14 mouse cellular contexts compared by ENCODE assay signal in genomic region chr3:42884481-42884880, GRCm38 (mm10).
"Had no signal": no experiment of that assay in that cellular context is flagged by ENCODE, and none has a peak within 500 bp of the region (broad histone marks: within the 10 kb centered on the region; RNA-seq: fewer than 3 reads in every experiment).

No protein-coding gene starts in this region.

- DNase-seq: kidney, postnatal 10 days; kidney, postnatal 4 days; lung, embryonic 14.5 days; lung, postnatal 10 days; lung, postnatal 4 days; thymus, adult 18-20 months; thymus, postnatal 14 days had no signal

- H3K4me2 ChIP-seq: limb, embryonic 13.5 days; liver, embryonic 11.5 days; liver, embryonic 15.5 days; lung, embryonic 14.5 days; midbrain, embryonic 12.5 days had no signal

- H3K9me3 ChIP-seq: liver, embryonic 15.5 days had no signal

- H3K4me1 ChIP-seq: limb, embryonic 13.5 days; liver, embryonic 15.5 days; midbrain, embryonic 12.5 days had no signal

- H3K27ac ChIP-seq: layer of hippocampus, adult 2 months; limb, embryonic 13.5 days; liver, embryonic 15.5 days; midbrain, embryonic 12.5 days had no signal

- H3K4me3 ChIP-seq: layer of hippocampus, adult 2 months; limb, embryonic 13.5 days; liver, embryonic 15.5 days; midbrain, embryonic 12.5 days had no signal

- ATAC-seq: inflammation-experienced regulatory T-cells, adult 6 months; intestine, postnatal 0 days had no signal

- H3K9ac ChIP-seq: limb, embryonic 13.5 days; liver, embryonic 15.5 days; lung, embryonic 14.5 days; midbrain, embryonic 12.5 days had no signal

- H3K27me3 ChIP-seq: limb, embryonic 13.5 days; liver, embryonic 15.5 days; midbrain, embryonic 12.5 days had no signal

- H3K36me3 ChIP-seq: limb, embryonic 13.5 days; liver, embryonic 15.5 days; midbrain, embryonic 12.5 days had no signal
